Mouse (Mus musculus) right cerebral cortex, adult 18-20 months (tissue): Measurements from ENCODE around the gene Lyst.
"Not testable (repeated sequence)": the region's sequence is repeated elsewhere in the genome, so short reads cannot be mapped to it uniquely, and the experiment has no call there.

Experiments
- DNase-seq: peaks from one replicate; pipeline ENCODE4 v3.0.0; 2022; ENCODE audit warnings: mixed read lengths

The Lyst gene

DNA sequence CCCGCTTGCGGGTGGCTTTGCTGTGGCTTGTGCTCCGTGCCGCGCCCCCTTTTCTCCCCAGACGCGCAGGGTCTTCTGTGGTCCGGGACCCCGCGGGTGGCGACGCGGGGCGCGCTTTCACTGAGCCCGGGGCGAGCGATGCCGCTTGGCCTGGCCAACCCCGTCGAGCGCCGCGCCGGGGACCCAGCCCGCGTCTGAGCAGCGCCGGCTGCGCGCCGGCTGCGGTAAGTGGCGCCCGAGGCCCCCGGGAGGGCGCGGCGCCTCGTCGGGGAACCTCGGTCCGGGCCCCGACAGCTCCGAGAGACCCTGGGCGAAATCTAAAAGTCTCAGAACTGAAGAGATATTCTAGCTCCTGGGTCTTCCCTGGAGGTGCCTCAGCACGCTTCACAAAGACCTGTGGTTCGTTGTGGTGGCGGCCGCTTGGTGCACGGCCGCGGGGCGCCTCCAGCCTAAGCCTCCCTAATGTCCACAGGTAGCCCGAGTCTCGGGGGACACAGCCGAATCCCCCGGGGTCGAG is 194.3 kb downstream of the Lyst start:
- no peak for DNase-seq

- DNase-seq, result no peak
These were observed 195.0 kb downstream of the Lyst start for GRCm38 (mm10) chr13:13784981-13785783.

DNA sequence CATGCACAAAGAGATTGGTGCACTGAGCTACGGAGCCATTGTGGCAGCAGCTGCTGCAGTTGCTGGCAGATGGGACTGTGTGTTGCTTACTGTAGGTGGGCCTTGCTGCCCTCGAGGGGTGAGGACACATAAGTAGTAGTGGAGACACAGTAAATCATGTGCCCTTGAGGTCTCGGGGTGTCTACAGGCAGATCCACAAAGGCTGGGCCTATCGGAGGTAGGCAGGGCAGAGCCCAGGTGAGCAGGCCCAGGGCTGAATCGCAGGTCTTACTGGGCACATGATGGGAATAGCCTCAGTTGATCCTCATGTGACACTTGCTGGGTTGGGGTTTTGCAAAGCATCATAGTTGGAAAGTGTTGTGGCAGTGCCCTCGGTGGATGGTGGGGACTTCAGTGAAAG is 196.8 kb downstream of the Lyst start:
- DNase-seq, result no peak

DNA sequence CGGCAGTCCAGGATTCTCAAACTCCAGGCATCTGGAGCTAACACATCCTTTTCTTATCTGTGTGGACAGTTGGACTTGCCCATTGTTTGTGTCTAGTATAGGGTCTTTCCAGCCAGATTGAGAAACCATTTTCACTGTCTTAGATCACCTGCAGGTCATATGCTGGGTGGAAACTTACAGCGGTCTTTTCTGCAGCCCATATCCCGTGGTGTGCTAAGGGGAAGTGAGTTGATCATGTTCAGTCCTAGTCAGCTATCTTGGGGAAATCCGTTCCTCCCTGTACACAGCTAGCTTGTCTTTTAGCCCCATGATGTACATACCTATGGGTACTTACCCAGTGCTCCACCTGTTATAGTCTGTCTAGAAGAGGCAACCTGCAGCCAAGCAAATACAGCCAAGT is 197.9 kb downstream of the Lyst start:
- DNase-seq, result no peak

DNA sequence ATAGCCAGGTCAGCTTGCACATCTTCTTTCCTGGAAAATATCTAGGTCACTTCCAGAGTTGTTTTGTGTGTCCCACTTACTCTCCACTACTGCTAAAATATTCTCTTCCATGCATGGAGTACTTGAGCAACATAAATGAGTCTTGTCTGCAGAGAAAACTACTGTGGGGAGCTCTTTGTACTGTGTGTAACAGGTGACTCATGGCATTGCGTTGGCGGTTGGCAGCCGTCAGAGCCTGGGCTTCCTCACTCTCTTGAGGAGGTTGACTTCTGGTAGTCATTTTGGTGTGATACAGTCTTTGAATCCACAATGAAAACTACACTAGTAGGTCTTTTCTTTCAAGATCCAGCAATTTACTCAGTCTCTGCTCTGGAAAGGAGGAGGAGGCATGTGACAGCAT is 201.8 kb downstream of the Lyst start:
- peak; percentile 89 for DNase-seq

GRCm38 (mm10) chr13:13795166-13795832 is 205.1 kb downstream of the Lyst start:
- no peak for DNase-seq

- no peak for DNase-seq
These were observed 205.9 kb downstream of the Lyst start for GRCm38 (mm10) chr13:13796082-13796481.

DNA sequence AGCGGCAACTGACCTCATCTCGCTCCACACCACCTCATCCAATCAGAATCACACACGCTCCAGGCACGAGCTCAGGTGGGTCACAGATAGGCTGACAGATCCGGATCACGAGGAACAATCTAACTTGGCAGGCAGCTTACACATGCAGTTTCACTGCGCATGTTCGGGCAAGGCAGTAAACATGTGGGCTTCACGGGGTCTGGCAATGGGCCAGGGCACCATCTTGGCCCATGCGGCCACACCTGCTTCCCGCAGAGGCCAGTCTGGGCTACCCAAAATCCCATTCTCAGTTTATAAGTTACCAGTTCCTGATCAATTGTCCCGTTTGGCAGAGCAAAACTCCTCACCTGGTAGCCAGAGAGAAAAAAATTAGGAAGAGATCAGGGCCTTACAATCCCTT is 207.6 kb downstream of the Lyst start:
- DNase-seq, result not testable (repeated sequence)

- DNase-seq, result no peak
These were observed 208.6 kb downstream of the Lyst start for GRCm38 (mm10) chr13:13798775-13799174.

- DNase-seq, result peak; percentile 26
These were observed 218.3 kb downstream of the Lyst start for GRCm38 (mm10) chr13:13808337-13809132.

DNA sequence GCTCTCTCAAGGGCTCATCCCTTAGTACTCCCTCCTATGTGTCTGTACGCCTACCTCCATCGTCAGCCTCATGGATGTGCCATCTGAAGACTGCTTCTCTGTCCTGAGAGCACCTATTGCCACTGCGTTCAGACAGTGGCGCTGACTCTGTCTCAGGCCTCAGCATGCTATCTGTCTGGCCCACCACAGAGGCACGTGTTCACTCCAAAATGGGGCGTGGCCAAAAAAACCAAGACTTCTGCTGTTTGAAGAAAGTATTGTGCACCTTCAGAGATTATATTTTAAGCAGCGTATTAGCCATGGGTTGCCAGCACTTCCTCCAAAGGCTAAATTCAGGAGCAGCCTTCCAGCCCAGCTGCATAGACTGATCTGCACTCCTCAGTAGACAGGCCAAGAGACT is 220.7 kb downstream of the Lyst start:
- no peak for DNase-seq

- no peak for DNase-seq
These were observed 228.5 kb downstream of the Lyst start for GRCm38 (mm10) chr13:13818696-13819095.

GRCm38 (mm10) chr13:13820234-13821123 is 230.3 kb downstream of the Lyst start:
- DNase-seq, result no peak

DNA sequence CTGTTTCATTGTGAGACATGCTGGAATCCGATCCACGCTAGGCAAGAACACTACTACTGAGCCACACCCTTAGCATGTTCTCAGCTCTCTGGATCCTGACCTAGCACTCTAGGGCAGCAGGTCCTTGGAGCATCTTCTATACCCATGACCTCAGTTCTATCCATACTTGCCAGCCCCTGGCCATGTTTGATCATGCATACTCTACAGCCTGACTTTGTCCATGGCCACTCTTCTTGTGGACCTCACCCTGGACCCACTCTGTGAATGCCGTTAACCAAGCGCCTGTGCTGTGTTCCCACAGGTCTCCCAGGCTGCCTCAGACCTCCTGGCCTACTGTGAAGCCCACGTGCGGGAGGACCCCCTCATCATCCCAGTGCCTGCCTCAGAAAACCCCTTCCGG is 234.7 kb downstream of the Lyst start:
- no peak for DNase-seq

DNA sequence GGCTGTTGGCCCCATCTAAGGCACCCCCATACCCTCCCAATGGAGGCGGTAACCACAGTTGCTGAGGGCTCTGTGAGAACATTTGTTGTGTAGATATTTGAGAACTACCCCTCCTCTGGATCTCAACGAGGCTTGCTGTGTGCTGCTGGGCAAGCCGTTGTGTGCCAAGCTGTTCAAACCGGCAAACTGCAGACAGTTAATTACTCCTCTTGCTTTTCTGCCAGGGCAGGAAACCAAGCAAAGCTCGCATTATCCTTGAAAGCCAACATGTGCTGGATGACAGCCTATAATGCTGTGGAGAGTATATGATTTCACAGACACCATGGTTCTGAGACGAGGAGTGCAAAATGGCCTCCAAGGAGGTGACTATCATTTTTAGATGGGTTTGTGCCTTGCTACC is 236.3 kb downstream of the Lyst start:
- DNase-seq, result no peak

- DNase-seq, result no peak
These were observed 237.9 kb downstream of the Lyst start for GRCm38 (mm10) chr13:13828125-13828524.
